Mouse (Mus musculus): Measurements from ENCODE around the gene Rpgrip1l.

GRCm38 (mm10) chr8:91347595-91347994 is 34.5 kb upstream of the Rpgrip1l start:
- TF ChIP-seq CTCF (IDR thresholded peaks at IDR 0.05; ENCODE audit: low read depth) = no peak
- no peak for TF ChIP-seq EP300 (IDR thresholded peaks at IDR 0.05; ENCODE audit: low read depth)
